Mouse (Mus musculus) thymus, postnatal 4 days (tissue): ENCODE measurements around the gene Gdf9.

ENCODE experiments used
- DNase-seq: peaks from one replicate; pipeline ENCODE4 v3.0.0; 2021

Gene Gdf9

GRCm38 (mm10) chr11:53479171-53479782 is 48.5 kb downstream of the Gdf9 start:
- DNase-seq = peak; percentile 44

GRCm38 (mm10) chr11:53479783-53480301 is 49.0 kb downstream of the Gdf9 start, which contains the start of the genes Gm9945 and Sowaha:
Gene Gm9945, plus strand, starts transcription at chr11:53480166.
Gene Sowaha, minus strand, starts transcription at chr11:53480274.
- peak; percentile 67 for DNase-seq

GRCm38 (mm10) chr11:53481088-53481730 is 50.4 kb downstream of the Gdf9 start:
- DNase-seq = no peak

- DNase-seq = no peak
Observed at GRCm38 (mm10) chr11:53483159-53483891, 52.5 kb downstream of the Gdf9 start.

GRCm38 (mm10) chr11:53485719-53486118 is 54.9 kb downstream of the Gdf9 start:
- DNase-seq = no peak

- DNase-seq = no peak
Observed at GRCm38 (mm10) chr11:53486351-53486750, 55.5 kb downstream of the Gdf9 start.

- peak; percentile 43 for DNase-seq
Observed at GRCm38 (mm10) chr11:53486822-53487594, 56.2 kb downstream of the Gdf9 start.
